Mouse (Mus musculus) G1E-ER4 (cell line): Measurements from ENCODE around the gene Ccdc184. TPM values are rescaled to one million over a fixed set of nuclear protein-coding genes. Genes with fewer than 3 reads are reported as not detected.

ENCODE experiments used
- GATA1 ChIP-seq: IDR thresholded peaks from one replicate; pipeline ENCODE4 v1.8.0; 2012; ENCODE audit warnings: low read length, inconsistent platforms
- polyA plus RNA-seq: library from polyadenylated mRNA; stranded (reverse); fragments of >175 nt; gene quantifications from 2 replicates; pipeline ENCODE4 v1.2.3, GENCODE M21; 2012

Gene Ccdc184
- not detected in 2 replicates for polyA plus RNA-seq

GRCm38 (mm10) chr15:98166963-98167644, at the start of gene Ccdc184:
Gene Ccdc184 (plus strand): TSS chr15:98167158.
- no peak for TF ChIP-seq GATA1

GRCm38 (mm10) chr15:98119363-98119762, 47.6 kb upstream of the Ccdc184 start:
- no peak for TF ChIP-seq GATA1

- TF ChIP-seq GATA1 = no peak
Observed at GRCm38 (mm10) chr15:98120831-98121230, 46.1 kb upstream of the Ccdc184 start.

GRCm38 (mm10) chr15:98131001-98131400, 36.0 kb upstream of the Ccdc184 start:
- TF ChIP-seq GATA1 = no peak

- TF ChIP-seq GATA1 = no peak
Observed at GRCm38 (mm10) chr15:98131451-98131850, 35.5 kb upstream of the Ccdc184 start.

GRCm38 (mm10) chr15:98131942-98132655, 34.9 kb upstream of the Ccdc184 start:
- no peak for TF ChIP-seq GATA1

- no peak for TF ChIP-seq GATA1
Observed at GRCm38 (mm10) chr15:98133471-98133870, 33.5 kb upstream of the Ccdc184 start.

GRCm38 (mm10) chr15:98134034-98134433, 32.9 kb upstream of the Ccdc184 start:
- TF ChIP-seq GATA1 = no peak

- no peak for TF ChIP-seq GATA1
Observed at GRCm38 (mm10) chr15:98134666-98135065, 32.3 kb upstream of the Ccdc184 start.

- TF ChIP-seq GATA1 = no peak
Observed at GRCm38 (mm10) chr15:98135671-98136070, 31.3 kb upstream of the Ccdc184 start.

- no peak for TF ChIP-seq GATA1
Observed at GRCm38 (mm10) chr15:98136871-98137270, 30.1 kb upstream of the Ccdc184 start.

- TF ChIP-seq GATA1 = no peak
Observed at GRCm38 (mm10) chr15:98139763-98140162, 27.2 kb upstream of the Ccdc184 start.

- no peak for TF ChIP-seq GATA1
Observed at GRCm38 (mm10) chr15:98140809-98141208, 26.1 kb upstream of the Ccdc184 start.

GRCm38 (mm10) chr15:98142515-98142914, 24.4 kb upstream of the Ccdc184 start:
- no peak for TF ChIP-seq GATA1

GRCm38 (mm10) chr15:98144861-98145507, 22.0 kb upstream of the Ccdc184 start:
- TF ChIP-seq GATA1 = no peak

- TF ChIP-seq GATA1 = no peak
Observed at GRCm38 (mm10) chr15:98145559-98146181, 21.3 kb upstream of the Ccdc184 start.
